Mouse (Mus musculus) mouse trophoblast stem cell (cell line): ENCODE measurements around the gene Olfr181.

ENCODE experiments used
- in situ Hi-C, 2 experiments: fragments of 300-500 bp; cut with MseI, MboI; formaldehyde crosslinking; loops; 2 replicates in 1 of 2; 3 replicates in 1 of 2; pipeline ENCODE4 v1.15.1; 2025

The Olfr181 gene

DNA sequence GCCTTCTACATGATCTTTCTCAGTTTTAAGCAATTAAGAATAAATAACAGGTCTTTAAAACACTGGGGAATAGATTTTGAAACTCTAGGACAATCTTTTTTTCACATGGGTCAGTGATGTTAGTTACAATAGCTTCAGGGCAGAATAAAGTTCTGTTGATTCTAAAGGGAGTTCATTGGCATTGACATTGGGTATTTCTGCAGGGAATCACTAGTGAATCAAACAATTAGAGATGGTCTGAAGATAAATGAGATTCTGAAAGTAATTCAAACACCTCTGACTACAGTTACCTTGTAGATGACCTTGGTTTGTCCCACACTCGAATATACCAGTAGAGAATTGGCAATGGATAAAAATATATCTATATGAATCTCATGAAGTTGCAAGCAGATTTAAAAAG, at the start of gene Olfr181:
TSS of gene Olfr181 (minus strand) at position 101 of the 400 bp plus-strand sequence.
- in situ Hi-C loops = no loop called here

DNA sequence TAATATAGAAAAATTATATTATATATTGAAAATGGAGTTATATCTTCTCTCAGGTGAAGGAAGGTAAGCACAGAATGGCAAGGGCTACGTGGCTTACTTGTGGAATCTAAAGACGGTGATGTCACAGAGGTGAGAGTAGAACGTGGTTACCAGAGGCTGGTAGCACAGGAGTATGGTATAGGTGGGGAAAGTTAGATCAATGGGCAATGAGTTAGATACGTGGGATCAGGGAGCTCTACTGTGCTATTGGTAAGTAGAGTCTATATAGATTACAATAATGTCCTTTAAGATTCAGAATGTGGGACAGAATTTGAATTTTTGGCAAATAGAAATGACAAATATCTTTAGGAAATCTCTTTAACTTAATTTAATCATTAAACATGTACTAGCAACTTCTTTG, 737 bp upstream of the Olfr181 start, which contains the start of gene Olfr180:
TSS of gene Olfr180 (minus strand) at position 101 of the 400 bp plus-strand sequence.
- in situ Hi-C loops = no loop called here

DNA sequence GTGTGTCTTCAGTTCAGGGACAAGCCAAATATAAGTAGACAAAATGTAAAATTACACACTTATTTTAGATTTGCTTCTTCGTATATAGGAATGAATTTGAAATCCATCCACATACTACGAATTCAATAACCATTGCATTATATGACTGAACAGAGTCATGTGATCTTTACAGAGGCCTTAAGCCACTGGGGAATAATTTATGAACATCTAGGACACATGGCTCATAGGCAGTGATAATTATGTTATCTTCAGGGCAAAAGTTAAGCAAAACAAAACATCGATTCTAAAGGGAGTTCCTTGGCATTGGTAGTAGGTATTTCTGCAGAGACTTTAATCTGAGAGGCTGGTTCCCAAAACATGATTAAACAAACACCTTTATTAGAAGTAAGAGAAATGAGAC, 36.6 kb downstream of the Olfr181 start, which contains the start of gene Olfr178:
TSS of gene Olfr178 (minus strand) at position 101 of the 400 bp plus-strand sequence.
- in situ Hi-C loops = no loop called here

DNA sequence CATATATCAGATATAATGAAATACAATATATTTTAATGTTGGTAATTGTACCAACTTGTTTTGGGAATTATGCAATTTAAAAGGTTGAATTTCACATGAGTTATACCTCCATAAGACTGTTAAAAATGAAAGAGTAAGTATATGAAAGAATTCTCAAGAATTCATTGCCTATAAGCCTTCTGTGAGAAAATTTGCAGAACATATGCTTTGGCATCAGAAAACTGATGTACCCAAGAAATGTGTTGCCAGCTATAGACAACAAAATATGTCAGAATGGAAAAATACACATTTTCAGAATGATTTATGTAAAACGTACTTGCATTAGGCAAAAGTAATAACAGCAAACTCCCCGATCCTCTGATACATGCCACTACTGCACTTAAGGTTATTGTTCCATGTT, 44.1 kb downstream of the Olfr181 start:
- in situ Hi-C loops = no loop called here
